Mouse (Mus musculus) limb, embryonic 10.5 days (tissue): ENCODE data around the gene E330021D16Rik. TPM values are rescaled to one million over a fixed set of nuclear protein-coding genes. Genes with fewer than 3 reads are reported as not detected.

Experiments used
- DNase-seq: peaks from one replicate; pipeline ENCODE4 v3.0.0-alpha.2; 2017; ENCODE audit warnings: low spot score
- H3K27ac ChIP-seq: fragments of 300-500 bp; sonication (generic); 2 replicates; pipeline ENCODE4 v1.5.1; 2016; ENCODE audit warnings: mild to moderate bottlenecking
- H3K27me3 ChIP-seq: fragments of 300-500 bp; sonication (generic); 2 replicates; pipeline ENCODE4 v1.6.1; 2016; ENCODE audit warnings: low read depth, mild to moderate bottlenecking; ENCODE audit not compliant: poor library complexity, severe bottlenecking
- H3K36me3 ChIP-seq: fragments of 300-500 bp; sonication (generic); 2 replicates; pipeline ENCODE4 v1.6.1; 2016; ENCODE audit warnings: mild to moderate bottlenecking, moderate library complexity
- H3K4me1 ChIP-seq: fragments of 300-500 bp; sonication (generic); 2 replicates; pipeline ENCODE4 v1.6.1; 2016
- H3K4me3 ChIP-seq: fragments of 300-500 bp; sonication (generic); 2 replicates; pipeline ENCODE4 v1.5.1; 2016; ENCODE audit warnings: mild to moderate bottlenecking, moderate library complexity
- H3K9me3 ChIP-seq: fragments of 300-500 bp; sonication (generic); replicated peaks from 2 replicates; pipeline ENCODE4 v1.6.1; 2016; ENCODE audit warnings: mild to moderate bottlenecking
- WGBS: fragments of 180-500 bp; shearing (Covaris S2); methylation state at CpG from one replicate; pipeline ENCODE4 v1.1.7; 2016; 5-methylcytosine and 5-hydroxymethylcytosine counted together
- polyA plus RNA-seq: library from polyadenylated mRNA; unstranded; fragments of >200 nt; fragmentation: Nextera tagmentation; extraction: Ambion mirVana; gene quantifications from 2 replicates; pipeline ENCODE4 v1.2.1, GENCODE M21; 2016

E330021D16Rik gene
- polyA plus RNA-seq, 1 experiment from 2014 or later = not detected

- Histone ChIP-seq H3K9me3 (no peaks in the 10 kb centered on the region), H3K36me3 (no peaks in the 10 kb centered on the region), H3K27me3 (no peaks in the 10 kb centered on the region), H3K4me3 (no peak overlapping the region), H3K27ac (no peak overlapping the region), H3K4me1 (peaks cover 9% of the 10 kb centered on the region)
- DNase-seq = no peak
- WGBS = 78% methylated on average over 8 of the region's 8 CpGs
Observed at GRCm38 (mm10) chr6:136418333-136418848, 3.0 kb upstream of the E330021D16Rik start.

- no peak overlapping the region for H3K27ac ChIP-seq
- no peaks in the 10 kb centered on the region for H3K36me3 ChIP-seq
- H3K4me3 ChIP-seq = no peak overlapping the region
- whole genome bisulfite sequencing = 85% methylated on average over 5 of the region's 5 CpGs
- H3K9me3 ChIP-seq = no peaks in the 10 kb centered on the region
- peaks cover 9% of the 10 kb centered on the region for H3K4me1 ChIP-seq
- no peaks in the 10 kb centered on the region for H3K27me3 ChIP-seq
- no peak for DNase-seq
Observed at GRCm38 (mm10) chr6:136417864-136418263, 2.5 kb upstream of the E330021D16Rik start.

GRCm38 (mm10) chr6:136413856-136414362 is 1.5 kb downstream of the E330021D16Rik start:
- Histone ChIP-seq H3K4me3 (no peak overlapping the region), H3K27me3 (no peaks in the 10 kb centered on the region), H3K36me3 (no peaks in the 10 kb centered on the region), H3K9me3 (no peaks in the 10 kb centered on the region), H3K4me1 (peaks cover 3% of the 10 kb centered on the region; the same call in 1 of the 2 replicates), H3K27ac (no peak overlapping the region)
- 88% methylated on average over 5 of the region's 5 CpGs for WGBS
- DNase-seq = no peak

GRCm38 (mm10) chr6:136407608-136408192 is 7.7 kb downstream of the E330021D16Rik start:
- H3K27ac ChIP-seq = no peak overlapping the region
- DNase-seq = no peak
- no peaks in the 10 kb centered on the region for H3K27me3 ChIP-seq
- no peaks in the 10 kb centered on the region for H3K9me3 ChIP-seq
- H3K36me3 ChIP-seq = no peaks in the 10 kb centered on the region
- H3K4me3 ChIP-seq = no peak overlapping the region
- 80% methylated on average over 2 of the region's 2 CpGs for WGBS
- H3K4me1 ChIP-seq = no peaks in the 10 kb centered on the region

GRCm38 (mm10) chr6:136396860-136397259 is 18.5 kb downstream of the E330021D16Rik start:
- no peaks in the 10 kb centered on the region for H3K4me1 ChIP-seq
- no peak overlapping the region for H3K27ac ChIP-seq
- DNase-seq = no peak
- WGBS = 95% methylated on average over 9 of the region's 9 CpGs
- H3K36me3 ChIP-seq = no peaks in the 10 kb centered on the region
- no peaks in the 10 kb centered on the region for H3K27me3 ChIP-seq
- no peak overlapping the region for H3K4me3 ChIP-seq
- H3K9me3 ChIP-seq = no peaks in the 10 kb centered on the region

GRCm38 (mm10) chr6:136390262-136390661 is 25.1 kb downstream of the E330021D16Rik start:
- no peak for DNase-seq
- Histone ChIP-seq H3K9me3 (no peaks in the 10 kb centered on the region), H3K4me1 (no peaks in the 10 kb centered on the region), H3K27me3 (no peaks in the 10 kb centered on the region), H3K36me3 (no peaks in the 10 kb centered on the region), H3K27ac (no peak overlapping the region), H3K4me3 (no peak overlapping the region)
- WGBS = 82% methylated on average over 9 of the region's 9 CpGs

- no peak for DNase-seq
- Histone ChIP-seq H3K4me1 (no peaks in the 10 kb centered on the region), H3K27me3 (no peaks in the 10 kb centered on the region), H3K36me3 (no peaks in the 10 kb centered on the region), H3K4me3 (no peak overlapping the region), H3K9me3 (no peaks in the 10 kb centered on the region), H3K27ac (no peak overlapping the region)
- WGBS = 76% methylated on average over 7 of the region's 7 CpGs
Observed at GRCm38 (mm10) chr6:136385287-136385686, 30.1 kb downstream of the E330021D16Rik start.

- Histone ChIP-seq H3K27ac (no peak overlapping the region), H3K9me3 (no peaks in the 10 kb centered on the region), H3K4me3 (no peak overlapping the region), H3K27me3 (no peaks in the 10 kb centered on the region), H3K4me1 (no peaks in the 10 kb centered on the region), H3K36me3 (no peaks in the 10 kb centered on the region)
- DNase-seq = no peak
- 86% methylated on average over 3 of the region's 3 CpGs for WGBS
Observed at GRCm38 (mm10) chr6:136383218-136383617, 32.2 kb downstream of the E330021D16Rik start.

- Histone ChIP-seq H3K27me3 (no peaks in the 10 kb centered on the region), H3K27ac (no peak overlapping the region), H3K36me3 (no peaks in the 10 kb centered on the region), H3K9me3 (no peaks in the 10 kb centered on the region), H3K4me3 (no peak overlapping the region), H3K4me1 (no peaks in the 10 kb centered on the region)
- DNase-seq = no peak
Observed at GRCm38 (mm10) chr6:136376097-136376496, 39.3 kb downstream of the E330021D16Rik start.

- Histone ChIP-seq H3K27me3 (no peaks in the 10 kb centered on the region), H3K9me3 (no peaks in the 10 kb centered on the region), H3K36me3 (no peaks in the 10 kb centered on the region), H3K27ac (no peak overlapping the region), H3K4me3 (no peak overlapping the region), H3K4me1 (no peaks in the 10 kb centered on the region)
- 81% methylated on average over 12 of the region's 12 CpGs for WGBS
- no peak for DNase-seq
Observed at GRCm38 (mm10) chr6:136364430-136365098, 50.8 kb downstream of the E330021D16Rik start.

GRCm38 (mm10) chr6:136364008-136364407 is 51.4 kb downstream of the E330021D16Rik start:
- Histone ChIP-seq H3K4me3 (no peak overlapping the region), H3K27ac (no peak overlapping the region), H3K27me3 (no peaks in the 10 kb centered on the region), H3K36me3 (no peaks in the 10 kb centered on the region), H3K4me1 (no peaks in the 10 kb centered on the region), H3K9me3 (no peaks in the 10 kb centered on the region)
- WGBS = 85% methylated on average over 4 of the region's 4 CpGs
- DNase-seq = no peak

- Histone ChIP-seq H3K4me1 (no peaks in the 10 kb centered on the region), H3K27me3 (no peaks in the 10 kb centered on the region), H3K36me3 (no peaks in the 10 kb centered on the region), H3K4me3 (no peak overlapping the region), H3K27ac (no peak overlapping the region), H3K9me3 (no peaks in the 10 kb centered on the region)
- WGBS = 91% methylated on average over 8 of the region's 8 CpGs
- DNase-seq = no peak
Observed at GRCm38 (mm10) chr6:136363313-136363712, 52.1 kb downstream of the E330021D16Rik start.

GRCm38 (mm10) chr6:136358471-136358870 is 56.9 kb downstream of the E330021D16Rik start:
- no peak for DNase-seq
- Histone ChIP-seq H3K9me3 (no peaks in the 10 kb centered on the region), H3K27me3 (no peaks in the 10 kb centered on the region), H3K27ac (no peak overlapping the region), H3K36me3 (no peaks in the 10 kb centered on the region), H3K4me3 (no peak overlapping the region), H3K4me1 (peaks cover 1% of the 10 kb centered on the region; the same call in 1 of the 2 replicates)
- 86% methylated on average over 5 of the region's 5 CpGs for WGBS
